Mouse (Mus musculus): ENCODE measurements around the gene Hormad1. TPM values are rescaled to one million over a fixed set of nuclear protein-coding genes. Genes with fewer than 3 reads are reported as not detected.

Gene Hormad1
- polyA plus RNA-seq, 1 experiment from 2014 or later: not detected

DNA sequence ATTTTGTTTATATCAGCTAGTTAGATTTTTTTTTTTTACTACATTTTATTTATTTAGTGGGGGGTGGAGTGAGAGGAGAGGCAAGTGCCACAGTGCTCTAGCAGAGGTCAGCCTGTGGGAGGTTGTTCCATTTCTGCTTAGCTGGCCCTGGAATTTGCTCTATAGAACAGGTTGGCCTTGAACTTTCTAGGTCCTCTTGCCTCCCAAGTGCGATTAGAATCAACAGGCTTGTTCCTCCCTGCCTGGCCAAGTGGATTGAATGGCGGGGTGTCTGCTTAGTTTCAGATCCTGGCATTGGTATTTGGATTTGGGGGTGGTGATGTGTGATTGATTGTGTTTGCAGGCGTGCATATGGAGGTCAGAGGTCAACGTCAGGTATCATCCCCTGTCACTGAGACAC, 76.6 kb downstream of the Hormad1 start:
- H3K4me2 ChIP-seq (ENCODE audit: low read depth, low read length): no peak overlapping the region
- H3K4me3 ChIP-seq (replicated peaks; ENCODE audit: low read length): no peak overlapping the region
- WGBS: 58% methylated on average over 4 of the region's 4 CpGs
- peaks cover 2% of the 10 kb centered on the region; the same call in 1 of the 2 replicates for H3K36me3 ChIP-seq (ENCODE audit: control insufficient read depth, insufficient read depth, low read length)
- no peaks in the 10 kb centered on the region for H3K4me1 ChIP-seq (ENCODE audit: control insufficient read depth, insufficient read depth, low read length)
- H3K9me3 ChIP-seq (replicated peaks; ENCODE audit: control insufficient read depth, low read length): no peaks in the 10 kb centered on the region
- H3K27me3 ChIP-seq (ENCODE audit: control insufficient read depth, insufficient read depth, low read length): no peaks in the 10 kb centered on the region
- no peak for ATAC-seq (ENCODE audit: insufficient read depth, low FRiP score)
- H3K9ac ChIP-seq (ENCODE audit: low read length): no peak overlapping the region
- H3K27ac ChIP-seq (ENCODE audit: low read length): no peak overlapping the region

Other genes starting within 250 kb of the Hormad1 start
- gene Cers2, start 244.9 kb upstream of the Hormad1 start, polyA plus RNA-seq (2015; fragmentation: Nextera tagmentation; extraction: Ambion mirVana): 148 and 155 TPM in 2 replicates
- 35.2 and 36.9 TPM in 2 replicates for gene Setdb1, start 202.5 kb upstream of the Hormad1 start, polyA plus RNA-seq (2015; fragmentation: Nextera tagmentation; extraction: Ambion mirVana)
- 0.63 TPM in 1 of 2 replicates, not detected in the other for gene 4930558C23Rik, start 156.8 kb upstream of the Hormad1 start, polyA plus RNA-seq (2015; fragmentation: Nextera tagmentation; extraction: Ambion mirVana)
- gene Arnt, start 125.3 kb upstream of the Hormad1 start, polyA plus RNA-seq (2015; fragmentation: Nextera tagmentation; extraction: Ambion mirVana): 46.5 and 47.8 TPM in 2 replicates
- gene Ctsk, start 60.4 kb upstream of the Hormad1 start, polyA plus RNA-seq (2015; fragmentation: Nextera tagmentation; extraction: Ambion mirVana): 15.6 and 16.7 TPM in 2 replicates
- gene Ctss, start 32.9 kb upstream of the Hormad1 start, polyA plus RNA-seq (2015; fragmentation: Nextera tagmentation; extraction: Ambion mirVana): 28.9 and 32.4 TPM in 2 replicates
- gene Golph3l, start 29.3 kb downstream of the Hormad1 start, polyA plus RNA-seq (2015; fragmentation: Nextera tagmentation; extraction: Ambion mirVana): 37.4 and 39.5 TPM in 2 replicates
- 70.3 and 73.0 TPM in 2 replicates for gene Ensa, start 65.3 kb downstream of the Hormad1 start, polyA plus RNA-seq (2015; fragmentation: Nextera tagmentation; extraction: Ambion mirVana)
- gene Mcl1, start 99.1 kb downstream of the Hormad1 start, polyA plus RNA-seq (2015; fragmentation: Nextera tagmentation; extraction: Ambion mirVana): 16.5 and 20.5 TPM in 2 replicates
- gene Adamtsl4, start 128.2 kb downstream of the Hormad1 start, polyA plus RNA-seq (2015; fragmentation: Nextera tagmentation; extraction: Ambion mirVana): 13.3 and 20.5 TPM in 2 replicates
- gene Ecm1, start 179.9 kb downstream of the Hormad1 start, polyA plus RNA-seq (2015; fragmentation: Nextera tagmentation; extraction: Ambion mirVana): 110 and 228 TPM in 2 replicates
- 48.1 and 52.1 TPM in 2 replicates for gene Tars2, start 200.5 kb downstream of the Hormad1 start, polyA plus RNA-seq (2015; fragmentation: Nextera tagmentation; extraction: Ambion mirVana)

All from stomach, embryonic 16.5 days (tissue).